Mouse (Mus musculus) adrenal gland, adult 10 weeks (tissue): ENCODE data around the gene Pla2g4f. TPM values are rescaled to one million over a fixed set of nuclear protein-coding genes. Genes with fewer than 3 reads are reported as not detected.

Experiments used
- polyA plus RNA-seq: library from polyadenylated mRNA; stranded (reverse); fragments of 350-450 nt; fragmentation: Illumina TruSeq; extraction: RNeasy Lipid Tissue Mini Kit (QIAGEN cat#74804); gene quantifications from one replicate; pipeline ENCODE4 v1.2.3, GENCODE M21; 2014; ENCODE audit warnings: low read depth, low replicate concordance

Gene Pla2g4f
- polyA plus RNA-seq: not detected

GRCm38 (mm10) chr2:120313976-120314375 is at the start of gene Pla2g4f:
Gene Pla2g4f (minus strand): TSS chr2:120314165.

DNA sequence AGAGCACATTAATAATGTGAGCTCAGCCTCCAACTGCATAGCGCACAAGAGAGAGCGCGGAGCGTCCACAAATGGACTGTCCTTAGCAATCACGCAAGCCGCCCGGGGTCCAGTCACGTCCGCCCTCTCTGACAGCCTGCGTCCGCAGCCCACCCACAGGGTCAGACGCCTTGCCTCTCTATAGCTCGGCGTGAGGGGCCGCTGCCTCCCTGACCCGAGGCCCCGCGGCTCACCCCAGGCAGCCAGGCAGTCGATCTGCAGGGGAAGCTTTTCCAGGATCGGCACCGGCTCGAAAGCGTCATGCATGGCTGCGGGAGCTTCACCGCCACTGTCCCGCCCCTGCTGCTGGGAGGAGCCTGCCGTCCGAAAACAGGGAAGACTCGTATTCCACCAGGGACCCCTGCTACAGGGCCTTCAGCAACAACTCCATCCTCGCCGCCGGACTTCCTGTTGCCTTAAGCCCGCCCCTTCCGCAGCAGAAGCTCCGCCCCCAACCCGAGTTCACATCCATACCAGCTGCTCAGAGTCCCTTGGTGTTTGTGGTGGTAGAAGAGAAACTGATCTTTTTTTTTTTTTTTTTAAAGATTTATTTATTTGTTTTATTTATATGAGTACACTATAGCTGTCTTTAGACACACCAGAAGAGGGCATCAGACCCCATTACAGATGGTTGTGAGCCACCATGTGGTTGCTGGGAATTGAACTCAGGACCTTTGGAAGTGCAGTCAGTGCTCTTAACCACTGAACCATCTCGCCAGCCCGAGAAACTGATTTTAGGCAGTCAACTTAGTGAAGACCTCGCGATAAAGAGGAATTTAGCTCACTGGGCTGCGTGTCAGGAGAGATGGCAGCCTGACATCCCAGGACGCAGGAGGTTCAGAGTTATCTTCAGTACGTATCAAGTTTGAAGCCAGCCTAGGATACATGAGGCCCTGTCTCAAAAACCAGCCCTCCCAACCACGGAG is 39.0 kb upstream of the Pla2g4f start, which contains the start of gene Vps39:
Vps39 (minus strand) TSS at position 456 of the 965 bp plus-strand sequence.

DNA sequence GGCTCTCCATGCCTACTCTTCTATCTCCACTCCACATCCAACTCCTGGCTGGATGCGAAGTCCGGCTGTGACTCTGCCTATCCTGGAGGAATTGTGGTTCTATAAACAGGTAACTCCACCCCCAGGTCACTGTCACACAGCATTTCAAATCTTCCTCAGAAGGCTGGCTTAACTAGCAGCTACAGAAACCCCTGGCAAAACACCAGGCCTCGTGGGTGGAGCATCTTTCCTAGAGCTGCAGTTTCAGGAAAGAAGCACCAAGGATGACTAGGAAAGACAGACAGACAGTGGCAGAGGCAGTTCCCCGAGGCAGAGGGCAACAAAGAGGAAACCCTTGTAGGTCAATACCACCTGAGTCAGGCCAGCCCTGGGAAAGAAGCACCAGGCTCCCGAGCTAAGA is 25.0 kb downstream of the Pla2g4f start, which contains the start of gene Pla2g4d:
Pla2g4d (minus strand) TSS at position 203 of the 400 bp plus-strand sequence.

Other genes with a start within 250 kb of the Pla2g4f start
- gene Ehd4, start 159.6 kb downstream of the Pla2g4f start, polyA plus RNA-seq: 34.1 TPM
- not detected for gene Pla2g4e, start 68.8 kb downstream of the Pla2g4f start, polyA plus RNA-seq
- gene Pla2g4d, start 25.0 kb downstream of the Pla2g4f start, polyA plus RNA-seq: not detected
- gene Vps39, start 39.0 kb upstream of the Pla2g4f start, polyA plus RNA-seq: 42.2 TPM
- gene Ganc, start 89.7 kb upstream of the Pla2g4f start, polyA plus RNA-seq: 33.9 TPM
- 112 TPM for gene Tmem87a, start 89.9 kb upstream of the Pla2g4f start, polyA plus RNA-seq
- 0.52 TPM for gene Capn3, start 141.9 kb upstream of the Pla2g4f start, polyA plus RNA-seq
- 96.3 TPM for gene Zfp106, start 249.7 kb upstream of the Pla2g4f start, polyA plus RNA-seq